Mouse (Mus musculus): ENCODE results near the gene Slc7a15.

The Slc7a15 gene

DNA sequence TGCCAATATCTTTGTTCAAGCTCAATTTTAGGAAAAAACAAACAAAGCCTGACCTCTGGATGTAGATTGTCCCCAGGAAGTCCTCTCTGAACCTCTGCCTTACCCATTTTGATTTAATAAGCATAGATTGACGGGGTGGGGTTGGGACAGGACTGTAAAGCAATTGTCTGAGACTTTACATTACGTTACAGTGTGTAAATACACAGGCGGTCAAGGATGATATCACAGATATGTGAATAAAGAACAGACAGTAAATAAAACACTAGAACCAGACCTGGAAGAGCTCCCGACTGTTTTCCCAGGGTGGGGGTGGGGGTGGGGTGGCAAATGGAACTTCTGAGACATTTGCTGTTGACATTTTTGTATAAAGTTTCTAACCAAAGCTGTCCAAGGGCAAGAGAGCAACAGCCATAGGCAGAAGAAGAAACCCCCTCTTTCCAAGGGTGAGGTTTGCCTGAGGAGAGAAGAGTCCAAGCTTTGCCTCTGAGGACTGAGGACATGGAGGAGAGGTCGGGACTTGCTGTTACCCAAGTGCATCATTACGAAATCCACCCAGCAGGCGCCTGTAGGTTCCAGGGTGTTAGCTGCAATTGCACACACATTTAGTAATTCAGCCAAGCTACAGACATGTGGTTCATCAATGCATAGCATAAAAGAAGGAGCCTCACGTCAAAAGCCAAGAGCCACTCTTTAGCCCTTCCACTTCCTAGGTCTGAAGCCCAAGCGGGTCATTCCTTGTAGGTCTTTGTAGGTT lies 91.7 kb downstream of the Slc7a15 start:
- no peak for DNase-seq (ENCODE audit: low read depth, low spot score)

- DNase-seq (ENCODE audit: low read depth, low spot score), result no peak
These were observed 94.7 kb downstream of the Slc7a15 start for GRCm38 (mm10) chr12:8504131-8504530.

DNA sequence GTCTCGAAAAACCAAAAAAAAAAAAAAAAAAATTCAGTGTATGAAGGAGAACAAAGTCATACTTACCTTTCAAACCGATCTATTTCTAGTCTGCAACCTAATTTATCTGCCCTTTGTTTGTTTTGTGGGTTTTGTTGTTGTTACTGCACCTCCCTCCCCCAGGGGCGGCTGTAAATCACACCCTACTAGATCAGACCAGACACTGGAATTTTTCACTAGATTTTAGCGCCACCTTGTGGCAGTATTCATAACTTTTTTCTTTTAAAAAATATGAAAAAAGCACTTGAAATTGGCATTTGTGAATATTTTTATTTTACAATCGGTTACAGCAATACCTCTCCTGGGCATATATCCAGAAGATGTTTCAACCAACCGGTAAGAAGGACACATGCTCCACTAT lies 96.3 kb downstream of the Slc7a15 start:
- peak; percentile 74 for DNase-seq (ENCODE audit: low read depth, low spot score)

DNA sequence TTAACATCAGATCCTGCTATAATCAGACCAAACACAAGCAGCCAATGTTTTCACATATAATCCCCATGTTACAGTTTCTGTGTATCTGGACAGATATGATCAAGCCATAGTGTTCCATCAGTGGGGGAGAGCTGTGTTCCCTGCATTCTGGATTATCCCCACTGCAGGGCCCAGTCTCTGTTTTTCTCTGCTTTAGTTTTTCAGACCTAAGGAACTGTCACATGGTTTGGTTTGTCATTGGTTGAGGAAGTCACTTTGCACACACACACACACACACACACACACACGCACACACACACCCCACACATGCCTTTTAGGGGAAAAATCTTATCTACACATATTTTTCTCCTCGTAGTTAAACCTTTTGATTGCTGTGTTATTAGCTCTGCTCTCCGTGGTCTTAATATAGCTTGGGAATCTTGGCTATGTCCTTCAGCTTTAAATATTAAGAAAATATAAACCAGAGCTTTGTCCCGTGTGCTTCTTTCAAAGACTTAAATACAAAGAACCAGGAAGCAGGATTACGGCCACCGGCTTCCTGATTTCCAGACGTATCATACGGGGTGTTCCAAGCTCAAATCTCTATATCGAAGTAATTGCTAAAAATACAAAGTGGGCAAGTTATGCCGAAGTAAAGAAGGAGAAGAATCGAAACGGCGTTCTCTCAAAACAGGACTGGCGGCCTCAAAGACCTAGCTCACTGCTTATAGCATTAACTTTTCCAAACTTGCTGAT lies 97.1 kb downstream of the Slc7a15 start:
- no peak for DNase-seq (ENCODE audit: low read depth, low spot score)

- no peak for DNase-seq (ENCODE audit: low read depth, low spot score)
These were observed 98.0 kb downstream of the Slc7a15 start for GRCm38 (mm10) chr12:8500597-8501570.

DNA sequence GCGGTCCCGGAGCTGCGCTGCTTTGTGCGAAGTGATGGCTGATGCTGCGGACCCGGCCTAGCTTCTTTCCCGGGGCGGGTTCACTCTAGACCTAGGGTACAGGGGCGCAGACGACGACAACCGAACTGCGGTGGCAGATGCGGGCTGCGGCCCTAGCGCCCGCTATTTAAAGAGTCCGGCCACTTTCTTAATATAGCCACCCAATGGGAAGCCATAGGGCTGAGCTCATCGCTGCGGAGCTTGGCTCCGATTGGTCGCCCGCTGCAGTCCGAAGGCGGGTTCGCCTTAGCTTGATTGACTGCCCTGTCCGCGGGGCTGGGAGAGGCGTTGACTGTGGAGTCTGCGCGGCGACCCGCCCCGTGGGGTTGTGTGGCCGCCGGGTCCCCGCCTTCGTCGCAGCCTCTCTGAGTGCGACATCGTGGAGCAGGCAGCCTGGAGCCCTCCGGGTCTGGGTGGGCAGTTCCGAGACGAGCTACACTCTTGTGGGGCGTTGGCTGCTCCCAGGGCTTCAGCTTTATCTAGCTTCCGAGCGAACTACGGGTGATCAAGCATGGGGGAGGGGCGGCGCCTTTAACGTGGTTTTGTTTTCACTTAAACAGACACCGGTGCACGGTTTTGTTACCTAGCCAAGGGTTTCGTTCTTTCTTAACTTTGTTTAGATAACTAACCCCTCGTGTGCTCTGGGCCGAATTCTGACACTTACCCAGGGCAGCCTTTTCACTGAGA lies 98.8 kb downstream of the Slc7a15 start, which contains the start of gene Rhob:
Rhob (minus strand) TSS at position 139 of the 726 bp plus-strand sequence.
- peak; percentile 97 for DNase-seq (ENCODE audit: low read depth, low spot score)

DNA sequence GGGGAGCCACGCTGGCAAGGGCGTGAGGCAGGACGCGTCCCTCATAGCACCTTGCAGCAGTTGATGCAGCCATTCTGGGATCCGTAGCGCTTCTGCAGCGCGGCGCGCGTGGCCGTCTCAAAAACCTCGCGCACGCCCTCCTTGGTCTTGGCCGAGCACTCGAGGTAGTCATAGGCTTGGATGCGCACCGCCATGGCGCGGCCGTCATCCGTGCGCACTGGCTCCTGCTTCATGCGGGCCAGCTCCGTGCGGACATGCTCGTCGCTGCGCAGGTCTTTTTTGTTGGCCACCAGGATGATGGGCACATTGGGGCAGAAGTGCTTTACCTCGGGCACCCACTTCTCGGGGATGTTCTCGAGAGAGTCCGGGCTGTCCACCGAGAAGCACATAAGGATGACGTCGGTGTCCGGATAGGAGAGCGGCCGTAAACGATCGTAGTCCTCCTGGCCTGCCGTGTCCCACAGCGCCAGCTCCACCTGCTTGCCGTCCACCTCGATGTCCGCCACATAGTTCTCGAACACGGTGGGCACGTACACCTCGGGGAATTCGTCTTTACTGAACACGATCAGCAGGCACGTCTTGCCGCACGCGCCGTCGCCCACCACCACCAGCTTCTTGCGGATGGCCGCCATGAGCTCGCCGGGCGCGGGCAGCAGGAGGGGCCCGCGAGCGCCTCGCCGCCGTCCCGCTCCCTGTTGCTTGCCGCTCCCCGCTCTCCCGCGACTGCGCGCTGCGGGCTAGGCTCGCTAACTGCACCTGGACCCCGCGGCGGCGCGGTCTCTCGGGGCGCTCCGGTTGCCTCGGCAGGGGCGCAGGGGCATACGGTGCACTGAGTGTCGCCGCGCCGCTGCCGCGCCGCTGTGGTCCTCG lies 99.6 kb downstream of the Slc7a15 start:
- peak; percentile 68 for DNase-seq (ENCODE audit: low read depth, low spot score)

- DNase-seq (ENCODE audit: low read depth, low spot score), result no peak
These were observed 100.3 kb downstream of the Slc7a15 start for GRCm38 (mm10) chr12:8498591-8499000.

GRCm38 (mm10) chr12:8498148-8498571 lies 100.7 kb downstream of the Slc7a15 start:
- no peak for DNase-seq (ENCODE audit: low read depth, low spot score)

DNA sequence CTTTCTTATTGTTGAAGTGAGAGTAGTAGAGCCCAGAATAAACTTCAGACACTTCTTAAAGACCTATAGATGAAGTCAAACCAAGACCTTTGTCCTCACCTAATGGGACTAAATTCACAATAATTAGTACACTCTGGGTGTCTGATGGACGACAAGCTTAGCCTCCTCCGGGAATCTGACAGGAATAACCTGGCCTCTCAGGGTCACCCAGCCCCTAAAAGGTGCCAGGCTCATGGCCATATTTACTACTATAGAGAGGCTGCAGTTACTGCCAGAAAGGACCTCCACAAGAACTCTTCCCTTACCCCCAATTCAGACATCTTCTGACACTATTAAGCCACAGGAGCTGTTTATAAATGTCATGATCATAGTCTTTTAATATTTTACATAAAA lies 101.6 kb downstream of the Slc7a15 start:
- no peak for DNase-seq (ENCODE audit: low read depth, low spot score)

DNA sequence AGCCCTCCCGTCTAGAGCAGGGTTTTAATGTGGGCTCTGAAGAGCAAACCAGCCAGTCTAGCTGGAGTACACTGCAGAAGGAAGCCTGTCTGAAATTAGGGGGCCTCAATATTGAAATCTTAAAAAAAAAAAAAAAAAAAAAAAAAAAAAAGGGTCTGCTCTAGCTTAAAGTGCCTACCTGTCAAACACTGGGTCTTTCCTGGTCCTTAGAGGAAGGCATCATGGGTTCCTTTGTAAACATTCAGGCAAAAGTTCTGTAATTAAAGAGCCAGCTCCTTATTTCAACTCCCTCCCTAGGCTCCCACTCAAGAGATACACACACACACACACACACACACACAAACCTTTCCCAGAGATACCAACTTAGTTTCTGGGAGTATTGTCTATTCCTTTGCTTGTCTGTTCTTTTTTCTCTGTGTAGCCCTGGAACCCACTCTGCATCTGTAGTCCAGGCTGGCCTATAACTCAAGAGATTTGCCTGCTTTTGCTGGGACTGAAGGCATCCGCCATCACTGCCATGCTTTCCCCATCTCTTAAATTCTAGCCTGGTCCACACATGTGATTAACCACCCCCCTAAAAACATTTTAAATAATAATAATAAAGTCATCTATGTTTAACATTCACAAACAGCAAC lies 102.1 kb downstream of the Slc7a15 start:
- DNase-seq (ENCODE audit: low read depth, low spot score), result no peak

DNA sequence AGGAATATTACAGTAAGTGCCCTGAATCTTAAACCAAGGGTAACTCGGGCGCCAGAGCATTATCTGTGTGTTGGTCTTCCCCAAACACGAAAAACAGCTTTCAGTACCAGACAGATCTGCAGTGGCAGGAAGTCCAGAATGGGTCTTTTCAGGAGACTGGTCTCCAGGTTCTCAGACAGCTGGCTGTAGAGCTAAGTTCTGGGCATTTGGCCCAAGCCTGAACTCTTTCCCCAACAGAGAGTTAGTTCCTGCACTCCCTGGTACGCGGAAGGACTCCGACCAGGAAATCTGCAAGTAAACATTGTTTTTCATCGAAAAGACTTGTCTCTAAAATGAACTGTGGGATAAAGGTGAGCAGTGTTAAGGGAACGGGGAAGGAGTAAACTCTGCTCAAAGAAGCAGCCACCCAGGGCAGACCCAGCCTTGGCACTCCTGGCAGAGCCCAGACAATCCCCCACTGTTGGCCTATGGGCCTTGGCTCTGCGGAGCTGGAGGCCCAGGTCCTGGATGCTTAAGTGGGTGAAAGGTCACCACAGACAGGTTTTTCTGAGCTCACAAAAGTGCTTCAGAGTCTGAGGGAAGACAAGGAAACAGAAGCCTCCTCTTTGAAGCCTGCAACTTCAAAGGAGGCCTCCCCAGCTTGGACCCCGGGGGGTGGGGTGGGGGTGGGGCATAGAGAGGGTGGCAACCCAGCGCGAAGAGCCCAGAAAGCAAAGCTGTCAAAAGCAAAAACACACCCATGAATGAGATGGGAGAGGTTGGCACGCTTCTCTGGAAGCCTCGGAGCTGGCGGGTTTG lies 102.8 kb downstream of the Slc7a15 start:
- DNase-seq (ENCODE audit: low read depth, low spot score), result peak; percentile 23

DNA sequence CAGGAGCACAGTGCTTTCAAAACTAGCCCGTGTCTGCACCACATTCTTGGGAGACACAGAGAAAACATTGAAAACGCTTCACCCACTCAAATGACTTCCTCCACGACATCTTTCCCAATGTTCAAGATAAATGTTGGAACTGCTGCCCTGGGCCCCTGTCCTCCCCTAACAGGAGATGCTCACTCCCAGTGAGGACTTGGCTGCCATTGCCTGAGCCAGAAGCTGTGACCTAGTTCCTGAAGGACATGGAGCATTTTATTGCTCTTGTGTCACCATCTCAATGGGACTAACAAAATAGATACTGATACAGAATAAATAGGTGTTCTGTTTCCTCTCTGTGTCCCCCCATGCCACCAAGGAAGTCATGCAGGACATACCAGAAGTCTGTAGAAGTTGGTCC lies 104.2 kb downstream of the Slc7a15 start:
- DNase-seq (ENCODE audit: low read depth, low spot score), result no peak

- no peak for DNase-seq (ENCODE audit: low read depth, low spot score)
These were observed 105.5 kb downstream of the Slc7a15 start for GRCm38 (mm10) chr12:8493386-8493785.

- DNase-seq (ENCODE audit: low read depth, low spot score), result no peak
These were observed 109.8 kb downstream of the Slc7a15 start for GRCm38 (mm10) chr12:8489098-8489497.

- no peak for DNase-seq (ENCODE audit: low read depth, low spot score)
These were observed 110.2 kb downstream of the Slc7a15 start for GRCm38 (mm10) chr12:8488652-8488980.

- DNase-seq (ENCODE audit: low read depth, low spot score), result no peak
These were observed 110.8 kb downstream of the Slc7a15 start for GRCm38 (mm10) chr12:8487959-8488651.

GRCm38 (mm10) chr12:8487281-8487680 lies 111.6 kb downstream of the Slc7a15 start:
- DNase-seq (ENCODE audit: low read depth, low spot score), result no peak
